Mouse (Mus musculus) embryonic fibroblast, embryonic 13.5 days (primary cell): ENCODE results near the gene Gm48551.

ENCODE experiments used
- CTCF ChIP-seq: IDR thresholded peaks from 2 replicates; pipeline ENCODE4 v1.5.1; 2011; ENCODE audit warnings: mild to moderate bottlenecking, control low read depth, low read length, moderate library complexity, borderline replicate concordance; ENCODE audit not compliant: insufficient read depth
- POLR2A ChIP-seq: IDR thresholded peaks from 2 replicates; pipeline ENCODE4 v1.6.1; 2011; ENCODE audit warnings: low read depth, mild to moderate bottlenecking, control low read depth, low read length, moderate library complexity

- TF ChIP-seq POLR2A (no peak), CTCF (no peak)
Measured at GRCm38 (mm10) chr10:81414682-81415081, 30.4 kb downstream of the Gm48551 start.
